32 mouse cellular contexts compared by ENCODE assay signal in the genomic region with DNA sequence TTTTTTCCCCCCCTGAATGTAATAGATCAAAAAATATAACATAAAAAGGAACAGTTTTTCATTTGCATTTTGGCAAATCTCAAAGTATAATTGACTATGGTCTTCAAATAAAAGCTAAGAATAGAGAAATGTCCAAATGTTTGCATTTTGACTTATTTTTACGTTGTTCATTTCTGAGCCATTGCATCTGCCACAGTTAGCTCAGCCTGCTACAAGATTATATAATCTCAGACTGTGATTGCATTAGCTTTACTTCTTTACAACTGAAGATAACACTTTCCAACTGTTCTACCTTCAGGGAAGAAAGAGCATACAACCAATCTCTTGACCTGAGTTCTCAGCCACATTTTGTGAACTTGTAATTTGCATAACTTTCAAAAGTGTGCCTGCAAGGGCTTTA.
"Had no signal": no experiment of that assay in that cellular context is flagged by ENCODE, and none has a peak within 500 bp of the region (broad histone marks: within the 10 kb centered on the region; RNA-seq: fewer than 3 reads in every experiment).

No protein-coding gene starts in this region.

- DNase-seq: left cerebral cortex, postnatal 4 days; liver; liver, embryonic 13.5 days; liver, postnatal 0 days; lung, adult 18-20 months; lung, adult 2 months; lung, embryonic 14.5 days; lung, postnatal 10 days; lung, postnatal 14 days; lung, postnatal 36 days; lung, postnatal 4 days; midbrain, embryonic 14.5 days had no signal

- H3K9me3 ChIP-seq: limb, embryonic 10.5 days; limb, embryonic 12.5 days; limb, embryonic 13.5 days; limb, embryonic 15.5 days; liver, embryonic 12.5 days; liver, embryonic 13.5 days; liver, embryonic 15.5 days; lung, embryonic 15.5 days; megakaryocyte, embryonic 14.5 days; midbrain, embryonic 10.5 days; midbrain, embryonic 12.5 days; midbrain, embryonic 13.5 days; midbrain, embryonic 15.5 days; neural tube, embryonic 12.5 days had no signal

- H3K4me2 ChIP-seq: limb, embryonic 12.5 days; limb, embryonic 13.5 days; limb, embryonic 15.5 days; liver, embryonic 11.5 days; liver, embryonic 12.5 days; liver, embryonic 13.5 days; liver, embryonic 15.5 days; lung, embryonic 14.5 days; lung, embryonic 15.5 days; midbrain, embryonic 11.5 days; midbrain, embryonic 12.5 days; midbrain, embryonic 13.5 days; midbrain, embryonic 15.5 days; neural tube, embryonic 12.5 days had no signal

- H3K4me3 ChIP-seq: limb, embryonic 10.5 days; limb, embryonic 12.5 days; limb, embryonic 13.5 days; limb, embryonic 15.5 days; liver, embryonic 12.5 days; liver, embryonic 13.5 days; liver, embryonic 15.5 days; lung, embryonic 15.5 days; megakaryocyte, embryonic 14.5 days; midbrain, embryonic 10.5 days; midbrain, embryonic 12.5 days; midbrain, embryonic 13.5 days; midbrain, embryonic 15.5 days; myocyte; neural tube, embryonic 12.5 days had no signal

- H3K4me1 ChIP-seq: limb, embryonic 10.5 days; limb, embryonic 12.5 days; limb, embryonic 13.5 days; limb, embryonic 15.5 days; liver, embryonic 12.5 days; liver, embryonic 13.5 days; liver, embryonic 15.5 days; lung, embryonic 15.5 days; megakaryocyte, embryonic 14.5 days; midbrain, embryonic 10.5 days; midbrain, embryonic 12.5 days; midbrain, embryonic 13.5 days; midbrain, embryonic 15.5 days; neural tube, embryonic 12.5 days had no signal

- H3K27ac ChIP-seq: limb, embryonic 10.5 days; limb, embryonic 12.5 days; limb, embryonic 13.5 days; limb, embryonic 15.5 days; liver, embryonic 12.5 days; liver, embryonic 13.5 days; liver, embryonic 14.5 days; liver, embryonic 15.5 days; lung, embryonic 15.5 days; macrophage; midbrain, embryonic 10.5 days; midbrain, embryonic 12.5 days; midbrain, embryonic 13.5 days; midbrain, embryonic 15.5 days; neural tube, embryonic 12.5 days had no signal

- ATAC-seq: liver, embryonic 12.5 days; liver, postnatal 0 days; lung, postnatal 0 days; midbrain, embryonic 13.5 days; midbrain, embryonic 15.5 days; midbrain, embryonic 16.5 days had no signal

- H3K27me3 ChIP-seq: limb, embryonic 12.5 days; limb, embryonic 13.5 days; limb, embryonic 15.5 days; liver, embryonic 12.5 days; liver, embryonic 13.5 days; liver, embryonic 15.5 days; lung, embryonic 15.5 days; megakaryocyte, embryonic 14.5 days; midbrain, embryonic 12.5 days; midbrain, embryonic 13.5 days; midbrain, embryonic 15.5 days; neural tube, embryonic 12.5 days had no signal

- H3K36me3 ChIP-seq: limb, embryonic 10.5 days; limb, embryonic 12.5 days; limb, embryonic 13.5 days; limb, embryonic 15.5 days; liver, embryonic 12.5 days; liver, embryonic 13.5 days; liver, embryonic 15.5 days; lung, embryonic 15.5 days; midbrain, embryonic 10.5 days; midbrain, embryonic 12.5 days; midbrain, embryonic 13.5 days; midbrain, embryonic 15.5 days; neural tube, embryonic 12.5 days had no signal

- H3K9ac ChIP-seq: limb, embryonic 12.5 days; limb, embryonic 13.5 days; limb, embryonic 15.5 days; liver, embryonic 12.5 days; liver, embryonic 13.5 days; liver, embryonic 14.5 days; liver, embryonic 15.5 days; liver, postnatal 0 days; lung, embryonic 14.5 days; lung, embryonic 15.5 days; midbrain, embryonic 12.5 days; midbrain, embryonic 13.5 days; midbrain, embryonic 15.5 days; neural tube, embryonic 12.5 days had no signal
